Comparison of ENCODE assay signal across 19 mouse cellular contexts in the genomic region with DNA sequence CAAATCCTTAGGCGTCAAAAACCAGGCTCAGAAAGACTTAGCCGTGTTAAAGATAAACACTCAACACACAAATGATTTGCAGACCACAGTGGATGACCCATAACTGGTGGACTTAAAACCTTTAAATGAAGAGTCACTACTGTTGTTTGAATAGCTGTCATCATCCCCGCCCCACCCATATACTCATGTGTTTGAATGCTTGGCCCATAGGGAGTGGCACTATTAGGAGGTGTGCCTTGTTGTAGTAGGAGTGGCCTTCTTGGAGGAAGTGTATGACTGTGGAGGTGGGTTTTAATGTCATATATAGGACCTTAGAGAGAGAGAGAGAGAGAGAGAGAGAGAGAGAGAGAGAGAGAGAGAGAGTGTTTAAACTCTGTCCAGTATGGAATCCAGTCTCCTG. TPM values are rescaled to one million over a fixed set of nuclear protein-coding genes. Genes with fewer than 3 reads are reported as not detected.
"Had no signal": no experiment of that assay in that cellular context is flagged by ENCODE, and none has a peak within 500 bp of the region (broad histone marks: within the 10 kb centered on the region; RNA-seq: fewer than 3 reads in every experiment).

No protein-coding gene starts in this region.

- H3K36me3 ChIP-seq: stomach, embryonic 15.5 days had no signal

- H3K9ac ChIP-seq: limb, embryonic 13.5 days; lung, embryonic 14.5 days; midbrain, embryonic 13.5 days; stomach, embryonic 15.5 days had no signal

- H3K27ac ChIP-seq: layer of hippocampus, adult 2 months; limb, embryonic 10.5 days; limb, embryonic 13.5 days; macrophage; midbrain, embryonic 10.5 days; midbrain, embryonic 13.5 days; stomach, embryonic 15.5 days had no signal

- H3K27me3 ChIP-seq: limb, embryonic 13.5 days; megakaryocyte, embryonic 14.5 days; midbrain, embryonic 13.5 days; stomach, embryonic 15.5 days had no signal

- H3K9me3 ChIP-seq: limb, embryonic 10.5 days; limb, embryonic 13.5 days; megakaryocyte, embryonic 14.5 days; midbrain, embryonic 10.5 days; midbrain, embryonic 13.5 days; stomach, embryonic 15.5 days had no signal

- H3K4me2 ChIP-seq: limb, embryonic 13.5 days; lung, embryonic 14.5 days; midbrain, embryonic 13.5 days; stomach, embryonic 15.5 days had no signal

- DNase-seq: kidney, adult 18-20 months; kidney, adult 9 months; kidney, postnatal 14 days; layer of hippocampus, adult 9-11 months; lung, embryonic 14.5 days; right cerebral cortex, postnatal 14 days; spleen, adult 18-20 months; thymus, adult 18-20 months; thymus, postnatal 4 days had no signal

- H3K4me1 ChIP-seq: limb, embryonic 10.5 days; limb, embryonic 13.5 days; midbrain, embryonic 13.5 days; stomach, embryonic 15.5 days had no signal

- H3K4me3 ChIP-seq: layer of hippocampus, adult 2 months; limb, embryonic 10.5 days; limb, embryonic 13.5 days; megakaryocyte, embryonic 14.5 days; midbrain, embryonic 10.5 days; midbrain, embryonic 13.5 days; stomach, embryonic 15.5 days had no signal

- ATAC-seq: inflammation-experienced regulatory T-cells, adult 6 months; lung, postnatal 0 days; midbrain, embryonic 13.5 days had no signal

RNA-seq across cellular contexts. Expression of a gene that starts 50.2 kb away (rescaled TPM):
- polyA plus RNA-seq: macrophage had no signal
